Mouse (Mus musculus) layer of hippocampus, postnatal 25 days (tissue): ENCODE measurements at regions not wholly inside any gene's neighbourhood (a gene's known extent, or its start where the extent isn't known, plus 50 kb on each side); places are given as distances from the start of the nearest gene placed in this dataset.

Experiments used
- DNase-seq, 2 experiments: peaks; one replicate each; pipeline ENCODE4 v3.0.0; 2022; ENCODE audit warnings: mixed read lengths in 2 of 2, low spot score in 1 of 2; ENCODE audit errors: extremely low spot score in 1 of 2

DNA sequence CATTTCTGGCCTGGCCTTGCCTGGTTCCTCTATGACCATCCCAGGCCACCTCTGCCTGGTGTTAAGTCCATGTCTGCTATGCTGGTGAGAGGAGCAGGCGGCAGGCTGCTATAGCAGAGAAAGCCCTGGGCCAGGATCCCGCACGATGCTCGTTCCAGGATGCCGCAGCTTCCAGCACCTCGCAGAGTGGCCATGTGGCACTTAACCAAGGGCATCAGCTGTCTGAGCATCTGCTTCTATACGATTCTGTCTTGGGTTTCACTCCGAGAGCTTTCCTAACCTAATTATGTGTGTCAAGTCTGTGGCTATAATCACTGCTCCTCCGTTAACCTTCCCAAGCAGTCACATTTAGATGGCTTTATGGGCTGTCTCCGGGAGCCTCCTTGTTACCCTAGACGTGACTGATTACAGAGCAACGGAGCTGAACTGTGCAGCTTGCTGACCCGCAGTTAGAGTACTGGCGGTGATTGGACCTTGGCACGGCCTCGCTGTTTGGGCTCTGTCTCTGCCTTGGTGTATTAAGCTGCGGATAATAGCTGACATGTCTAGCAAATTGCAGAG, 64.4 kb downstream of the Ackr3 start:
- no peak for DNase-seq

DNA sequence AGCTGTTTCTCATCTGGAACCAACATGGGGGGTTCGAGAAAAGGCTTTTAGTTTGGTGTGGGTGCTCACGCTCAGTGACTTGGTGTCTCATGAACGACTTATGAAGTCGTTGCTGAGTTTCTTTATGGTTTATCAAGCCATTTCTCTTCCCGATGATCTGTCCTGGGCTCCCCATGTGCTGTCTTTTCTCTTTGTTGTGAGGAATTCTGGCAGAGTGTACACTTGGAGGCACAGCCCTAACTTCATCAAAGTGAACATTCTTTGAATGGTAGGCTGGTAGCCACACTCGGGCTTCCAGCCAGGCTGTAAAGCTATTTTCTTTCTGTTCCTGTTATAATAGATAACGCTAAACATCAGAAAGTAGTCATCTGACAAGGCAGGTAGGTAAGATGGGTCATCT, 65.2 kb downstream of the Ackr3 start:
- no peak for DNase-seq

DNA sequence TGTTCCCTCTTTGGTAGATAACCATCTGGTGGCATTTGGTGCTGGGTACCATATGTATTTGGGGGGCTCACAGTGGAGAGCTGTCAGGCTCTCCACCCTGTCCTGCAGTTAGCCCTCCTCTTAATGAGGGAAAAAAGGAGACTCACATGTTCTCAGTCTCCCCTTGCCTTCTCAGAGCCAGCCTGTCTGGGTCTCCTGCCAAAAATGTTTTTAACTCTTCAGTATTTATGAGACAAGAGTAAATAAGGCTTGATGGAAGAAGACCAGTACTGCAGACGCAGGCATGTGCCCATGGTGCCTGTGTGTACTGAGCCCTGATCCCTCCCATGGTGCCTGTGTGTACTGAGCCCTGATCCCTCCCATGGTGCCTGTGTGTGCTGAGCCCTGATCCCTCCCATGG, 66.1 kb downstream of the Ackr3 start:
- no peak for DNase-seq

DNA sequence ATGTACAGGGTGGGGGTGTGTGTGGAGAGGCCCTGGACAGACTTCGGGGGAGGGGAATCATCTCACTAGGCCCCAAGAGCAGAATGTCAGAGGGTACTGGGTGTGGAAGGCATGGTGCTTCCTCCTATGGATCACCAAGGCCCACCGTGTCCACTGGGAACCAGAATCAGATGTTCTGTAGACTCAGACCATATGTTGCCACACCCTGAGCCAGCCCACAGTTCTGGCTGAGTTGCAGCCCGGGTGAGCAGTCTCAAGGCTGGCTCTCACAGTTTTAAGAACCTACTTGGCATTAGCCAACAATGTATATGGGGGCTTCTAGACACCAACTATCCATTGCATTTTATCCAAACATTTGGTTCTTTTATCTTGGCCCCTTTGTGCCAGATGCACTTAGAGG, 67.5 kb downstream of the Ackr3 start:
- no peak for DNase-seq

DNA sequence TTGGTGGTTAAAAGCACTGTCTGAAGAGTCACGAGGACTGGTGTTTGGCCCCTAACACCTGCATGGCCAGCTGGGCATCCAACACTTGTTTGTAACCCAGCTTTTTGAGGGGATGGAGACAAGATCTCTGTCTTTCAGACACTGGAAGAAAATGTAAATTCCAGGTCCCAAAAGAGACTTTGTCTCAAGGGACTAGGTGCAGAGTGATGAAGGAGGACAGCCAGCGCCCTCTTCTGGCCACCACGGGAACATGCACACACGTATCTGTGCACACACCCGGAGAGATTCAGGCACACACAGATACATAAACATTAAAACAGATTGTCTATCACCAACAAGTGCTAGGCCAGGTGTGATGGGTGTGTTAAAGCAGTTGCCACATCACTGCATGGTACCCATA, 68.6 kb downstream of the Ackr3 start:
- DNase-seq, result no peak

DNA sequence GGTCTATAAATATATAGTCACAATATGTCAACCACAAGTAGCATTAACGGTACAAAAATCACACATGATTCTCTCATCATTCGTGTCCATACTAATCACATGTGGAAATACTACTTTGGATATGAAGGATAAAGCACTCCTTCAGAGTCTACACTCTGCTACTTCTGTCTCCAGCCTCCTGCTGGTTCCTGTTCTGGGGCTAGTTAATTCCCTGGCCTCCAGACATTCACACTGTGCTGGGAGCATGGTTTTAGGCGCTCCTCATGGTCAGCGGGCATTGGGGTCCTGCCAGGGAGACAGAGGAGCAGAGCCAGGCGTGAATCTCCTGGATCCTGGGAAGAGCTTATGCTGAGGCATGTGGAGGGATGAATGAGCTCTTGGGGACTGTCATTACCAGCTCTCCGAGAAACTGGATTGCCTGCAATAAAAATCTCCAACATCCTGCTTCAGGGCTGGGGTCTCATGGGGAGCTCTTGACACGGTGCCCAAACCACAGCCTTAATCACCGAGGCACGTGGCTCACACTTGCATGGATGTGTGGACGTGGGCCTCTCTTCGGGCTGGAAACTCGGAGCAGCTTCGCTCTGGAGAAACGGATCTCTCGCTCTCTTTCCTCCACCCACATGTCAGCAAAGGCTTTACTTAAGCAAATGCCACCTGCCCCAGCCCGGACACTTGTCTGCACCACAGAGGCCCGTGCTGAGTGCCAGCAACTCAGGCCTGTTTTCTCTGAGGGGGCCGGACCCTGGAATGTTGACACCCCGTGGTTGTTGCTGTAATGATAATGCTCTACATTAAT, 69.2 kb downstream of the Ackr3 start:
- no peak for DNase-seq

DNA sequence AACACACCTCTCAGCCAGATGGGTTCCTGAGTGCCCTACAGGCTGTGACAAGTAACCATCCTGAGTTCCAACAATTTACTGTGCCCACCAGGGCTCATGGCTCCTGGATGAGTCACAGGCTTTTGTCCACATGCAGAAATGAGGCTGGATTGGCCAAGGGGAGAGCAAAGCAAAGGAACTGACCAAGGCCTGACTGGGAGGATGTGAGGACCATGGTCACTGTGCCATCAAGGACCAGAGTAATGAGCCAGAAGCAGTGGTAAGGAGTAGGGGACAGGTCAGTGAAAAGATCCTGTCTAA, 69.8 kb downstream of the Ackr3 start:
- DNase-seq, result no peak

DNA sequence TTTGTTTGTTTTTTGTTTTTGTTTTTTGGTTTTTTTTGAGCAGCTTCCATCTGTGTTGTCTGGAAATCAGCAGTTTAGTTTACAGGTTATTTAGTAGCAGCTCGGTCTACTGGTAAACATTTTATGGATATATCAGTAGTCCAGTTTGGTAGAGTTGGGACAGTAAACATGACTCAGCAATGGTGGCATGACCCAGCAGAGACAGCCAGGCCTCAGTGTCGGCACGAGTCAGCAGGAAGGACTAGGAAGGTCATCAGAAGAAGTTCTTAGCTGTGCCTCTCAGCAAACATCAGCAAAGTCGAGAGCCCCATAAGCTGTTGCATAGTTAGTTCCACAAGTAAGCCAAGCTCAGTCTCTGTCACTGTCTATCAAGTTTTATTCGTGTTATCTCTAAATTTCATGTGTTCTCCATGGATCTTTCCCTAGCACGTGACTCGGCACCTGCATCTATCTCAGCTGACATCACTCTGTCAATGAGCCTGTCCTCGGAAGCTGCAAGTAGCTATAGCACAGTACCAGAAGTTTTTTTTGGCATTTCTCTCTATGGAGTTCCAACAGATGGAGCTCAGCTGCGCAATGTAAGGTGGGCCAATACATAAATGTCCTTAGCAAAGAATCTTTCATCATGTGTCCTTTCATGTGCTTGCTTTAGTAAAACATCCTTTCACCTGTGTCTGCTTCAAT, 71.3 kb downstream of the Ackr3 start:
- no peak for DNase-seq

DNA sequence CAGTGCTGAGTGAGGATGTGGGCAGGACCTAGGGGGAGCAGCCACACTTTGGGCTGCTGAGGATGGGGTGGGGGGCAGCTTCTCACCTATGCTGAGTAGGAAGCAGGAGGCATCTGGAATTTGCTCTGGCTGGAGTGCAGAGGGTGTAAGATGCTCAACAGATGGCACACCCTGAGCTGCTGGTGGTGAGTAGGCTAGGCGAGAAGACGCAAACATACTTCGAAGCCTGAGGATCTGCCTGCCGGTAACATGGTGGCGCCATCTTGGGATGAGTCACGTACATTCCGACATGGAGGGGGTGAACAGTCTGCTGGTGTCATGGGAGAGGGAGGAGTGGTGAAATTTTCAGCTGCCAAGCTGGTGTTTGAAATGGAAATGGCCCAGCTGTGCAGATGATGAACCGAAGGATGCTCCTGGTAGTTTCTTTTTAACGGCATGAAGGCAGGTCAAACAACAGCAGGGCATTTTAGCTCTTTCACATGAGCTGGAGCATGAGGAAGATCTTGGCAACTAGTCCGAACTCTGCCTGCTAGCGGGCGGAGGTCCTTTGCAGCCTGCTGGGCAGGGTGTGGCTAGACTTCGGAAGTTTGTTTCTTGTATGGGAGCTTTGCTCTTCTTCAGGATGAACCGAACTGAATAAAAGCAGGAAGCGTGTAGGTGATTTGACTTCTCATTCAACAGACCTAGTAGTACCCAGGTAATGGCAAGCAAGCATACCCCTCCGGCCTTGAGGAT, 72.2 kb downstream of the Ackr3 start:
- DNase-seq, result no peak

DNA sequence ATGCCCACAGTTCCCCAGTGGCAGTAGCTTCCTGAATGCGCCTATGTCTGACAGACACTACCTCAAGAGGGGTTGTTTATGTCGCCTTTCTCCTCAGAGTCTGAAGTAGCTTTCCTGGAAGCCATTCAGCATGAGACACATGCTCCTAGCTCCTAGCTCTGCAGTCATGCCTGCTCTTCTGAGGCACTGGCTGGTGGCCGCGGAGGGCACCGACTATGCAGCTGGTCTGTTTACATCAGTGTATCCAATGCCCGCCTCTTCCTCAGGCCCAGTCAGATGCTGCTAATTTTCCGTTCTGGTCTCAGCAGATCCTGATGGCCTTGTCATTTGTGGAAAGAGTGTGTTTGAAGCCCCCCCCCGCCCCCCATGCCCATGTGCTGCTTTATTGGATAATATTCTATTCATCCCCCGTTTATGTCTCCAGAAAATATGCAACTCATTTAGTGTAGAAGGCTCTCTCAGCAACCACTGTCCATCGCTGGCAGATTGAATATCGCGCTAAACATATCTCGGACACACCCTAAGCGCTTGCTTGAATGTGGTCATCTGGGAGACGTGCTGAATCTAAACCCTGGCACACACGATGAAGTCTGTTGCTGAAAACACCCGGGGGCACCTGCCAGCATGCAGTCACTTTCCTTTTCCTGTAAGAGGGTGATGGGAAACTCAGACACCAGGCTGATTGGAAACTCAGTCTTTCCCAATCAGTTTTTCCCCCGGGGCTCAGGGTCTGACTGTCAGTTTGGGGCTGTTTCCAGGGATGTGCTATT, 73.9 kb downstream of the Ackr3 start:
- no peak for DNase-seq

DNA sequence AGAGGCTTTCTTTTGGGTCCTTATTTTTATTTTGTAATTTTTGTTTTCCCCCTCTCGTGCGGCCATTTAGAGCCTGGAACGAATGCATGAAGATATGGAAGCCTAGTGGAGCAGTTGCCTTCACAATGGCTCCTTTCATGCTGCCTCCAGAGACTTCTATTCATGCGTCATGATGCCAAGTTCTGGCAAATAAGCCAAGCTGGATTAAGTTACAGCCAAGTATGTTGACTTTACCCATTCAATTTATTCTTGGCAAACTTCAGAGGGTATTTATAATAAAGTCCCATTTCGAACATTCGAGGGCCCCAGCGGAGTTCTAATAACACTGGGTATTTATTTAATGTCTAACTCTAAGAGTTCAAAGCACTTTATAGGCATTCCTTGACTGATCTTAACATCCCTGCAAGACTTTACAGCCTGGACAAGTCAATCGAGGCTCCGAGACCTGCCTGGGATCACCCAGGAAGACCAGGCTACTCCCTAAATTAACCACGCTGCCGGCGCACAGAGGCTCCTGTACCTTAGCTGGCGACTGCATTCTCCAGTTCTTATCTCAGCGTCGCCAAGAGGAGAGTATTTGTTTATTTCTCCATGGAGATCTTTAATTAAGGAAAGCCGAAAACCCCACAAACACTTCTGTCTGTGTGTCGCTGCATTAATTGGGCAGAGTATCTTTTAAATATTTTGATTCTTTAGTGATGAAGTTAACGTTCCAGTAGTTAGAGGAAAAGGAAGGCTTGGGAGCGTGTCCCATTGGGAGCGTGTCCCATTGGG, 75.5 kb downstream of the Ackr3 start:
- no peak for DNase-seq

DNA sequence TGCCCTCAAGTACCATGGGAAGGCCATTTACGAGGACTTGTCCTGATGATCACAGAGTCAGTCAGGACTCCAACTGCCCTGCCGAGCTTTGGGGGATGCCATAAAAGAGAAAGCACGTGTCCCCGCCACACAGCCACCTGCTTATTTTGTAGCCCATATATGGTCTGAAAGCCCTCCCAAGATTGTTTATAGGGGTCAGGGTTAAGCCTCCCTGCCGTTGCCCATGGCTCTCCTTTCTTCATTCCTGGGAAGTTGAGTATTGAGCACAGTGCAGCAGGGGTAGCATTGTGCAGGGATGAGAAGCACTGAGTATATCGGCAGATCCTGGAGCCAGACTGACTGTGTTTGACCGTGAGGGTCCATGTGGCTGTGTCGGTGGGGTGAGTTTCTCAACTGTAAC, 76.4 kb downstream of the Ackr3 start:
- DNase-seq, result no peak

DNA sequence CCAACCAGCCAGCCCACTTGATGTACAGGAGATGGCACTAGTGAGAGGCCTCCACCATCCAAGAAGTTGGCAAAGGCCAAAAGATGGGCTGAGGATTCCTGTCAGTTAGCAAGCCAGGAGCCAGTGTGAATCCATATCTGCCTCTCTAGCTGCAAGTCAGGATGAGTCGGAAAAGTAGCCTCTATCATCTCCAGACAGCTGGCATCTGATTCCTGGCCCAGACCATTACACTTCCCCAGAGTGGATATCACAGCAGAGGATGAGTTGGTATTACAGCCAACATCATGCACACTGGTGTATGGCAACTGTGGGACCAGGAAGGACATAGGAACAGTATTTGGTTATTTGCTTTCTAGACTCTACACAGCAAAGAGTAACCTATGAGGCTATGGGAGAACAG, 77.5 kb downstream of the Ackr3 start:
- DNase-seq, result no peak

DNA sequence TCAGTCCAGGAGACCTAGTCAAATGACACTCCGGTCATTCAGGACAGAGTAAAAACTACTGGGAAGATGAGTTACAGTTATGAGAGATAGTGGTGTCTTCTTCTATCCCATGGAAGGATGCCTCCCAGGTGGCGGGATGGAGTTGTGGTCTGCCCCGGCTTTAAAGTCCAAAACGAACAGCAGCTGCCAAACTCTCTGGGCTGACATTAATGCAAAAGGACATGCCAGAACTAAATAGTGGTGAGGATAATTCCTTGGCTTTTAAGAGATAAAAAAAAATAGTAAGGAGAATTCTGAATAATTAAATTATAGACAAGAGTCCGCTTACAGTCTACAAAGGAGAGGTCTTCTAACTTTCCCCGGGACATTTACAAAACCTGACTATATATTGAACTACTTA, 78.2 kb downstream of the Ackr3 start:
- no peak for DNase-seq

DNA sequence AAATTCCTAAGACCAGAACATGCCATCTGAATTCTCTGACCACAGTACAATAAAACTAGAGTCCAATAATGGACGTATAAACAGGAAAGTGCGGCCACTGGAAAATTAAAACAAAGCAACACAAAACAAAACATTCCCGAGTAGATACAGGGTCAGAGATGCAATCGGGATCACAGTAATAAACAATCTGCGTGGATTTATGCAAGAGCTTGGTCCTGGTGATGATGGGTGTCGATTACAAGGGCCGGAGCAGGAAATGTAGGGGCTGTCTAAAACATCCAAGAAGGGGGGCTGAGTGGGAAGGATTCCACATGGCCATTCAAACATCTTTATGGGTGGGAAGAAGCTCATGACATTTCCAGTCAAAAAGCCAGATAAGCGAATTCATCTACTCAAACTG, 78.6 kb downstream of the Ackr3 start:
- no peak for DNase-seq

DNA sequence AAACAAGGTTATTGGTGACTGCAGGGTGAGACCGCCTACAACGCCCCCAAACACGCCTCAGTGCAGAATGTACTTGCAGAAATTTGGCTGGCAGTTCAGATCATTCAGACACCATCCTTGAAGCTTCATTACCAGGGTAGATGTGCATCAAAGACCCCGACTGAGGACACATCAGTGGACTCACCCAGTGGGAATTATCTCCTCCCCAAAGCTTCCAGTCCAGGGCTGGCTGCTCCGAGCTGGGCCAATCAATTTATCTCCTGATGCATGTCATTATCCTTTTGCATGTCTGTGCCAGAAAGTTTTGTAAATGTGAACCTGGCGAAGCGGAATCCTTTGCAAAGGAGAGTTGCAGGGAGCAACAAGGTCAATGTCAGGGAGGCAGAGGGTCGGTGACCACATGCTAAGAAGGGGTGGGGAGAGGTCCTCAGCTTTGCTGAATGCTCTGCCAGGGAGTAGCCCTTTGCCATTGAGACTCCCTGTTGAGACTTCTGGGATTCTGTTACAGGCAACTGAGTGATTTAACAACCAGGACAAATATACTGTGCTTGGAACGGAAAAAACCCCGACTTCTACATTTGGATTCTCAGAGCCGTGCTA, 79.5 kb downstream of the Ackr3 start:
- no peak for DNase-seq

DNA sequence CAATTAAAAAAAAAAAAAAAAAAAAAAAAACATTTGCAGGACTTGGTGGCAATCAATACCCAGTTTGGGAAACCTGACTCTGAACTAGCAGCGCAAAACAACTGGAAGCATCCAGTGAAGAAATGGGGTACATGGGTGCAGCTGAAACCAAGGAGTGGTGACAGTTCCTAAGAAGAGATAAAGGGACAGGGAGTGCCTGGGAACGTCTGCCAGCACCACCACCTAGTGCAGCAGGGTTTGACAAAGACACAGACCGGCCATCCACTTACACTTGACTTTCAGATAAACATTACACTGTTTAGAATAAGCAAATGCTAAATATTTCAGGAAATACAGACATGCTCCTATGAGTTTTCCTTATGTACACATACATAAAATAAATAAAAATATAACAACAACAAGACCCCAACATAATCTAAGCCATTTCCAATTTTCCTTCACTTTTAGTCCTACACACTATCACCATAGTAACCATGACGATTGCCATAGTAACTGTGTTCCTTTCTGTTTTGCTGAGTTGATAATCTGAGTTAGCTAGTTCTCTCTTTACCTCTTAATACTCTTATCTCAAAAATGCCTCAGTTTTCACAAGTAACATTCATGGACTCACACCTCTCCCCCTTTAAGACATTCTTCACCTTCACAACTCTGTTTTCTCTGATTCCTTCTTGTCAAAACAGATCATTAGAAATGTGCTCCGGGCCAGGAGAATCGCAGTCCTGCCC, 80.3 kb downstream of the Ackr3 start:
- DNase-seq, result no peak

DNA sequence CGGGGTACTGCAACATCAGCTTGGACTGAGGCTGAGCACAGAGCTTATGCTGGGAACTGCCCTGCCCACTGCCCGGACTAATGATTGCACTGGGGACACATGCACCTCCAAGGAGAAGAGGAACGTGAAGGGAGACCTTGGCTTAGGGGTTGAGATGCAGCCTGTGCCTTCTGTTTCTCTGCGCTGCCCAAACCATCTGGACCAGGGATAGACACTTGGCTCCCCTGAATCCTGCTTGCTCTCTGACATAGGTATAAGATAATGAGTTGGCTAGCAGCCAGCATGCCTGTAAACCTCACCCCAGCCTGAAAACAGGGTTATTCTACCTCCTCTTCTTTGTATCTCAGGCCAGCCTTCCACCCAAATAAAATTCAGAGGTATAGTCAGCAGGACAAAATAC, 81.5 kb downstream of the Ackr3 start:
- no peak for DNase-seq

DNA sequence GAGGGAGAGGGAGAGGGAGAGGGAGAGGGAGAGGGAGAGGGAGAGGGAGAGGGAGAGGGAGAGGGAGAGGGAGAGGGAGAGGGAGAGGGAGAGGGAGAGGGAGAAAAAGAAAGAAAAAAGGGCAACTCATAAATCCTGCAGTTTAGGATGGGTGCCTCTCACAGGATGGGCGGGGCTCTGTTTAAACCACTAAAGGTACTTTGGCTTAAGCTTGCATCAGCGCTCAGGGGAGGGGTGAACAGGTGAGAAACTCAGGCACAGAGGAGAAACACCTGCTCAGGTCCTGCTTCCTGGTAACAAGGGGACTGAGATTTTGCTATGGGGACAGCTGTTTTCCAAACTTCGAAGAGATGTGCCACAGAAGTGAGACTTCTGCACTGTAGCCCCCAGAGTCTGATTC, 83.5 kb downstream of the Ackr3 start:
- no peak for DNase-seq
